Mouse (Mus musculus) A20 (cell line): ENCODE measurements around the gene Vmn2r15.

Source experiments
- DNase-seq: peaks from one replicate; pipeline ENCODE4 v3.0.0-alpha.2; 2011; ENCODE audit warnings: low read depth, low spot score

The Vmn2r15 gene

DNA sequence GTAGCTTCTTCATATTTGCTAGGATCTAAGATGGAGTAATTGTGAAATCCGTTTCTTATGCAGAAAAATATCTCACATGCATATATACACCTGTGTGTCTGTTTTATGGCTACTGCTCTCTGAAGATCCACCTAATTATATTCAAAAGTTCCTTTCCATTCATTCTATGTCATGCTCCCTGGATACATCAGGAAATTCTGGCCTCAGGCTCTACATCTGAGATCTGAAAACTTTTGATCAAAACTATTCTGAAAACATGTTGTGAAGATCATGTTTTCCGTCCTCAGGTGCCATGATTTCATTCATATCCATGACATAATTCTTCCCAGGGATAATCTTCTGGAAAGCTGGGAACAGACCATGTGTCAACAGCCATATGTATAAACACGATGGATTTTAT is at the start of gene Vmn2r15:
Gene Vmn2r15 (minus strand): TSS at position 101 of the 400 bp plus-strand sequence.
- no peak for DNase-seq

DNA sequence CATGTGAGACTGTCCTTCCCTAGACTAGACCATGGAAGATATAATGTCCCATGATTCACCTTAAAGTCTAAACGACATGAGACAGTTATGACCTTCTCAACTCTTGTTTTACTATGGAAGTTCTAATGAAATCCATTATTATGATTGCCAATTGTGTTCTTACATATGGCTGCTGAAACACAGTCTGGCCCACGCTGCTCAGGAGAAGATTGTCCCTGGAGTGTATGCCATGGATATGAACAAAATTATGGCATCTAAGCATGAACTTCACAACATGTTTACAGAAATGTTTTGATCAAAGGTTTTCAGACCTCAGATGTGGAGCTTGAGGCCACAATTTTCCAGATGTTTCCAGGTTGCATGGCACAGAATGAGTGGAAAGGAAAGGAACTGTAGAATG is 32.4 kb upstream of the Vmn2r15 start, which contains the start of gene Vmn2r16:
Gene Vmn2r16 (plus strand): TSS at position 301 of the 400 bp plus-strand sequence.
- no peak for DNase-seq

DNA sequence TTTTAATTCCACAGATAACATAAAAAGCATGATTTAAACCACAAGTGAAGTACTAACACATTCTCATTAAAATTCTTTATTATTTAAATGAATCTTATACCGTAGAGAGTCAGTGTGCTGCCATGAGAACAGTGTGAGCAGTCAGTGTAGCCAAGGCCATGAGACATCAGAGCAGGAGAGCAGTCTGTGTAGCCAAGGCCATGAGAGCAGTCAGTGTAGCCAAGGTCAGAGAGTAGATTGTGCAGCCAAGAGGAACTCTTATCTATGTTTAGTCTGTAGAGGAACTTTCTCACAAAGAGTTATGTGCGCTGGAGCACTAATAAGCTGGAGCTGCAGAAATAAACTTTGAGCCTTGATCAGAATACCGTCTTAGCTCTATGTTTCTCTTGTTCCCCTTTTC is 2.8 kb downstream of the Vmn2r15 start:
- DNase-seq = no peak
